Mouse (Mus musculus) limb, embryonic 12.5 days (tissue): ENCODE measurements around the gene Slit3. TPM values are rescaled to one million over a fixed set of nuclear protein-coding genes. Genes with fewer than 3 reads are reported as not detected.

ENCODE experiments used
- ATAC-seq: fragments of 200-750 bp; cut with Nextera tagmentation; 2 replicates; pipeline ENCODE4 v1.8.0; 2017; ENCODE audit warnings: low read depth, moderate TSS enrichment; ENCODE audit not compliant: insufficient number of reproducible peaks, insufficient read depth, low FRiP score, low TSS enrichment
- H3K27ac ChIP-seq: fragments of 300-500 bp; sonication (generic); 2 replicates; pipeline ENCODE4 v1.5.1; 2016; ENCODE audit warnings: mild to moderate bottlenecking, moderate library complexity
- H3K27me3 ChIP-seq: fragments of 300-500 bp; sonication (generic); 2 replicates; pipeline ENCODE4 v1.6.1; 2016; ENCODE audit warnings: mild to moderate bottlenecking, moderate library complexity
- H3K36me3 ChIP-seq: fragments of 300-500 bp; sonication (generic); 2 replicates; pipeline ENCODE4 v1.6.1; 2016; ENCODE audit warnings: mild to moderate bottlenecking, moderate library complexity
- H3K4me1 ChIP-seq: fragments of 300-500 bp; sonication (generic); replicated peaks from 2 replicates; pipeline ENCODE4 v1.6.1; 2016
- H3K4me2 ChIP-seq: fragments of 300-500 bp; sonication (generic); 2 replicates; pipeline ENCODE4 v1.6.1; 2016; ENCODE audit warnings: mild to moderate bottlenecking, moderate library complexity
- H3K4me3 ChIP-seq: fragments of 300-500 bp; sonication (generic); replicated peaks from 2 replicates; pipeline ENCODE4 v1.5.1; 2016; ENCODE audit warnings: mild to moderate bottlenecking
- H3K9ac ChIP-seq: fragments of 300-500 bp; sonication (generic); replicated peaks from 2 replicates; pipeline ENCODE4 v1.6.1; 2016; ENCODE audit warnings: mild to moderate bottlenecking, moderate library complexity
- H3K9me3 ChIP-seq: fragments of 300-500 bp; sonication (generic); 2 replicates; pipeline ENCODE4 v1.6.1; 2016; ENCODE audit warnings: mild to moderate bottlenecking, moderate library complexity
- WGBS: fragments of 180-500 bp; shearing (Covaris S2); methylation state at CpG from one replicate; pipeline ENCODE4 v1.1.7; 2016; 5-methylcytosine and 5-hydroxymethylcytosine counted together
- polyA plus RNA-seq: library from polyadenylated mRNA; unstranded; fragments of >200 nt; fragmentation: Nextera tagmentation; extraction: Ambion mirVana; gene quantifications from 2 replicates; pipeline ENCODE4 v1.2.1, GENCODE M21; 2016

The Slit3 gene
- polyA plus RNA-seq, 1 experiment from 2014 or later = 29.7 TPM

GRCm38 (mm10) chr11:35612262-35612896 lies 491.4 kb downstream of the Slit3 start:
- no peak overlapping the region; the same call in 1 of the 2 replicates for H3K27ac ChIP-seq
- no peak for ATAC-seq
- H3K27me3 ChIP-seq = peaks cover 2% of the 10 kb centered on the region; the same call in 1 of the 2 replicates
- H3K4me1 ChIP-seq = peaks cover 15% of the 10 kb centered on the region
- peaks cover 30% of the 10 kb centered on the region for H3K36me3 ChIP-seq
- no peak overlapping the region for H3K9ac ChIP-seq
- no peak overlapping the region for H3K4me3 ChIP-seq
- H3K9me3 ChIP-seq = no peaks in the 10 kb centered on the region
- no peak overlapping the region for H3K4me2 ChIP-seq
- 32% methylated on average over 13 of the region's 13 CpGs for WGBS

- H3K4me2 ChIP-seq = no peak overlapping the region
- peaks cover 33% of the 10 kb centered on the region for H3K36me3 ChIP-seq
- no peak for ATAC-seq
- H3K27me3 ChIP-seq = peaks cover 2% of the 10 kb centered on the region; the same call in 1 of the 2 replicates
- peaks cover 27% of the 10 kb centered on the region for H3K4me1 ChIP-seq
- WGBS = 48% methylated on average over 3 of the region's 3 CpGs
- no peaks in the 10 kb centered on the region for H3K9me3 ChIP-seq
- no peak overlapping the region for H3K27ac ChIP-seq
- no peak overlapping the region for H3K9ac ChIP-seq
- no peak overlapping the region for H3K4me3 ChIP-seq
These were observed 493.5 kb downstream of the Slit3 start for GRCm38 (mm10) chr11:35614530-35614929.

GRCm38 (mm10) chr11:35619421-35619820 lies 498.4 kb downstream of the Slit3 start:
- H3K4me2 ChIP-seq = no peak overlapping the region
- no peak overlapping the region for H3K9ac ChIP-seq
- 45% methylated on average over 14 of the region's 14 CpGs for WGBS
- peaks cover 11% of the 10 kb centered on the region for H3K4me1 ChIP-seq
- ATAC-seq = no peak
- 0 out of 2 replicates have a peak overlapping the region, but pooled peaks have one; percentile 0 for H3K27ac ChIP-seq
- peaks cover 32% of the 10 kb centered on the region for H3K36me3 ChIP-seq
- H3K4me3 ChIP-seq = no peak overlapping the region
- no peaks in the 10 kb centered on the region for H3K27me3 ChIP-seq
- H3K9me3 ChIP-seq = no peaks in the 10 kb centered on the region

- Histone ChIP-seq H3K4me1 (peaks cover 33% of the 10 kb centered on the region), H3K27me3 (no peaks in the 10 kb centered on the region), H3K9ac (no peak overlapping the region), H3K4me3 (no peak overlapping the region), H3K9me3 (no peaks in the 10 kb centered on the region), H3K27ac (no peak overlapping the region), H3K4me2 (no peak overlapping the region), H3K36me3 (peaks cover 28% of the 10 kb centered on the region)
- 88% methylated on average over 3 of the region's 3 CpGs for WGBS
- ATAC-seq = no peak
These were observed 501.7 kb downstream of the Slit3 start for GRCm38 (mm10) chr11:35622736-35623135.

GRCm38 (mm10) chr11:35624515-35625270 lies 503.7 kb downstream of the Slit3 start:
- H3K27ac ChIP-seq = no peak overlapping the region
- no peak for ATAC-seq
- WGBS = 91% methylated on average over 21 of the region's 21 CpGs

GRCm38 (mm10) chr11:35625576-35625975 lies 504.6 kb downstream of the Slit3 start:
- no peaks in the 10 kb centered on the region for H3K27me3 ChIP-seq
- H3K36me3 ChIP-seq = peaks cover 40% of the 10 kb centered on the region
- WGBS = 72% methylated on average over 5 of the region's 6 CpGs
- H3K9me3 ChIP-seq = no peaks in the 10 kb centered on the region
- H3K9ac ChIP-seq = no peak overlapping the region
- H3K4me1 ChIP-seq = peaks cover 22% of the 10 kb centered on the region
- ATAC-seq = peak; percentile 37; the same call in 1 of the 2 replicates
- no peak overlapping the region for H3K4me3 ChIP-seq
- H3K4me2 ChIP-seq = no peak overlapping the region
- H3K27ac ChIP-seq = peak overlapping the region; percentile 42; the same call in 1 of the 2 replicates

More at GRCm38 (mm10) chr11:35624515-35625270, 503.7 kb downstream of the Slit3 start:
- H3K4me1 ChIP-seq = peaks cover 22% of the 10 kb centered on the region
- H3K9me3 ChIP-seq = no peaks in the 10 kb centered on the region
- no peak overlapping the region for H3K4me3 ChIP-seq
- no peak overlapping the region for H3K4me2 ChIP-seq
- no peaks in the 10 kb centered on the region for H3K27me3 ChIP-seq
- H3K9ac ChIP-seq = no peak overlapping the region
- peaks cover 32% of the 10 kb centered on the region for H3K36me3 ChIP-seq

GRCm38 (mm10) chr11:35626161-35626885 lies 505.3 kb downstream of the Slit3 start:
- WGBS = 64% methylated on average over 10 of the region's 10 CpGs
- no peak overlapping the region for H3K9ac ChIP-seq
- H3K4me2 ChIP-seq = no peak overlapping the region
- peaks cover 22% of the 10 kb centered on the region for H3K4me1 ChIP-seq
- H3K4me3 ChIP-seq = no peak overlapping the region
- H3K9me3 ChIP-seq = no peaks in the 10 kb centered on the region
- H3K27me3 ChIP-seq = no peaks in the 10 kb centered on the region
- ATAC-seq = no peak
- H3K36me3 ChIP-seq = peaks cover 48% of the 10 kb centered on the region
- H3K27ac ChIP-seq = peak overlapping the region; percentile 42; the same call in 1 of the 2 replicates

- no peak overlapping the region for H3K27ac ChIP-seq
- no peak for ATAC-seq
- peaks cover 22% of the 10 kb centered on the region for H3K4me1 ChIP-seq
- H3K36me3 ChIP-seq = peaks cover 54% of the 10 kb centered on the region
- H3K27me3 ChIP-seq = no peaks in the 10 kb centered on the region
- H3K4me2 ChIP-seq = no peak overlapping the region
- H3K4me3 ChIP-seq = no peak overlapping the region
- no peaks in the 10 kb centered on the region for H3K9me3 ChIP-seq
- 91% methylated on average over 3 of the region's 3 CpGs for WGBS
- H3K9ac ChIP-seq = no peak overlapping the region
These were observed 506.8 kb downstream of the Slit3 start for GRCm38 (mm10) chr11:35627815-35628214.

GRCm38 (mm10) chr11:35632262-35632661 lies 511.2 kb downstream of the Slit3 start:
- Histone ChIP-seq H3K36me3 (peaks cover 60% of the 10 kb centered on the region), H3K27me3 (no peaks in the 10 kb centered on the region), H3K27ac (no peak overlapping the region), H3K4me1 (0 out of 2 replicates have a peak, but pooled peaks cover 12% of the 10 kb centered on the region), H3K9me3 (no peaks in the 10 kb centered on the region), H3K4me3 (no peak overlapping the region), H3K4me2 (no peak overlapping the region), H3K9ac (no peak overlapping the region)
- 94% methylated on average over 5 of the region's 5 CpGs for WGBS
- ATAC-seq = no peak

- H3K4me1 ChIP-seq = 0 out of 2 replicates have a peak, but pooled peaks cover 19% of the 10 kb centered on the region
These were observed 516.1 kb downstream of the Slit3 start for GRCm38 (mm10) chr11:35637102-35637501.

GRCm38 (mm10) chr11:35638862-35639384 lies 517.9 kb downstream of the Slit3 start:
- ATAC-seq = no peak
- H3K27ac ChIP-seq = no peak overlapping the region
- H3K4me2 ChIP-seq = no peak overlapping the region

More at GRCm38 (mm10) chr11:35637102-35637501, 516.1 kb downstream of the Slit3 start:
- H3K9ac ChIP-seq = no peak overlapping the region
- no peak overlapping the region for H3K4me3 ChIP-seq
- no peaks in the 10 kb centered on the region for H3K27me3 ChIP-seq
- no peak for ATAC-seq
- no peaks in the 10 kb centered on the region for H3K9me3 ChIP-seq
- H3K27ac ChIP-seq = no peak overlapping the region
- H3K4me2 ChIP-seq = no peak overlapping the region
- peaks cover 33% of the 10 kb centered on the region for H3K36me3 ChIP-seq
- WGBS = 63% methylated on average over 7 of the region's 7 CpGs

More at GRCm38 (mm10) chr11:35638862-35639384, 517.9 kb downstream of the Slit3 start:
- H3K27me3 ChIP-seq = no peaks in the 10 kb centered on the region
- H3K9me3 ChIP-seq = no peaks in the 10 kb centered on the region
- H3K4me1 ChIP-seq = 0 out of 2 replicates have a peak, but pooled peaks cover 19% of the 10 kb centered on the region
- H3K4me3 ChIP-seq = no peak overlapping the region
- WGBS = 26% methylated on average over 3 of the region's 3 CpGs
- H3K36me3 ChIP-seq = peaks cover 17% of the 10 kb centered on the region
- H3K9ac ChIP-seq = no peak overlapping the region
